Mouse (Mus musculus): Measurements from ENCODE around the gene Plpp1.

DNA sequence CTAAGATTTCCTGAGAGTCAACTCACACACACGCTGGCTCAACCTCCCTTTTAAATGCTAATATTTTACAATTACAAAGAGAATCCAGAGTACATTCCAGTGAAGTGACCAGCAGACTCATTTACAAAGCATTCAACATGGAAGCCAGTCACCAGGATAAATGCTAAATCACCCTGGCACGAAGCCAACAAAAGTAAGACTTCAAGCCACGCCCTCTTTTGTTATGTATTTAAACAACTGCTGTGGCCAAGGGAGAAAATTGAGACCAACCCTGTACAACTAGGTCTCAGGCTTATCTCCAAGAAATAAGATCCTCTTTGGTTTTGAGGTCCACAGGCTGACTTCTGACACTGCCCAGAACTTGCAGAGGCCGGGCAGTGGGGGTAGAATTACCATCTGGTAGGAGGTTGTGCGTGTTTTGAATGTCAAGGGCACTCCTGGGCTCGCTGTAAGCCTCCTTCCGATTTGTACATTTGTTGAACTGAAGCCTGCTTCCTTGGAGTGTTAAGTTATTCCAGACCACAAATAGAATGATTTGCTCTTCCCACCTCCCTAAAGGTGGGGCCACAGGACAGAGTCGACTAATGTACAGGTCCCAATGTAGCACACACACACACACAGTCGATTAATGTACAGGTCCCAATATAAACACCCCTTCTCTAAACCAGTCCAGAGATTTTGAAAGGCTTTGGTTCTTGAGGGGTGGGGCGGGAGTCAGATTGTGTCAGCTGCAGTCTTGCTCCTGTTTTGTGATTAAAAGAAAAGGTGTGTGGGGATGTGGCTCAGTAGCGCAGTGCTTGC is 29.9 kb upstream of the Plpp1 start:
- TF ChIP-seq TAL1 (IDR thresholded peaks at IDR 0.05; ENCODE audit: low read length): no peak
- TF ChIP-seq GATA1 (IDR thresholded peaks at IDR 0.05; ENCODE audit: low read length): no peak
